Mouse (Mus musculus): ENCODE results near the gene Hoxb4.

Gene Hoxb4

GRCm38 (mm10) chr11:96285771-96286738, 32.0 kb upstream of the Hoxb4 start, which contains the start of gene Hoxb7:
Hoxb7 (plus strand) TSS chr11:96286623.
- no peak for DNase-seq

DNA sequence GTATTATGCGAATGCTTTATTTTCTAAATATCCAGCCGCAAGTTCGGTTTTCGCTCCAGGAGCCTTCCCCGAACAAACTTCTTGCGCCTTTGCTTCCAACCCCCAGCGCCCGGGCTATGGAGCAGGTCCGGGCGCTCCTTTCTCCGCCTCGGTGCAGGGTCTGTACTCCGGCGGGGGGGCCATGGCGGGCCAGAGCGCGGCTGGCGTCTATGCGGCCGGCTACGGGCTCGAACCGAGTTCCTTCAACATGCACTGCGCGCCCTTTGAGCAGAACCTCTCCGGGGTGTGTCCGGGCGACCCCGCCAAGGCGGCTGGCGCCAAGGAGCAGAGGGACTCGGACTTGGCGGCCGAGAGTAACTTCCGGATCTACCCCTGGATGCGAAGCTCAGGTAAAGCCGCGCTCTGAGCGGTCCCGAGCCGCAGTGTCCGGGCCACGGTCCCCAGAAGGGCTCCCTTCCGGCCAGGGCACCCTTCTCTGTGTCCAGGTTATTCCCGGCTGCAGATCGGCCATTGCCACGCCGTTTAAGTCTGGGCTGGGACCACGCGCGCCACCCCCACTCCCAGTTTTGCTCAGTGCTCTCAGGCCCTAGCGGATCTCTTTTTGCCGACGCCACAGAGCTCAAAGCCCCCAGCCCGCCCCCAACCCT, 31.2 kb upstream of the Hoxb4 start:
- DNase-seq: no peak

DNA sequence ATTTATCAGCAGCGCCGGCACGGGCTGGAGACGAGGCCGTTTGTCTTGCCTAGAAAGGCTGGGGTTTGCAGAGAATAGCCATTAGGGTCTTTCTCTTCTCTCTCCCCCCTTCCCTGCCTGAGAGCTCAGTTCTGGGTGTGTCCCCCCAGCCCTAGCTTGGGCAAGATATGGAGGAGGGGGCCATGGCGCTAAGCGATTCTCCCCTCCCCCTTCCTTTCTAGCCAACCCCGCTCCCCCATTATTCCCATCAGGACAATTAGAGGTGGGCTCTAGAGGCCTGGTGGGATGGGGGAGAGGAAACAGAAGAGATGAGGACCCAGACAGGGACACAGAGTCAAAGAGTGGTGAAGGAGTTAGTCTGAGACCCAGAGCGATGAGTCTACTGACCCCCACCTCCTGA, 30.7 kb upstream of the Hoxb4 start:
- no peak for DNase-seq

DNA sequence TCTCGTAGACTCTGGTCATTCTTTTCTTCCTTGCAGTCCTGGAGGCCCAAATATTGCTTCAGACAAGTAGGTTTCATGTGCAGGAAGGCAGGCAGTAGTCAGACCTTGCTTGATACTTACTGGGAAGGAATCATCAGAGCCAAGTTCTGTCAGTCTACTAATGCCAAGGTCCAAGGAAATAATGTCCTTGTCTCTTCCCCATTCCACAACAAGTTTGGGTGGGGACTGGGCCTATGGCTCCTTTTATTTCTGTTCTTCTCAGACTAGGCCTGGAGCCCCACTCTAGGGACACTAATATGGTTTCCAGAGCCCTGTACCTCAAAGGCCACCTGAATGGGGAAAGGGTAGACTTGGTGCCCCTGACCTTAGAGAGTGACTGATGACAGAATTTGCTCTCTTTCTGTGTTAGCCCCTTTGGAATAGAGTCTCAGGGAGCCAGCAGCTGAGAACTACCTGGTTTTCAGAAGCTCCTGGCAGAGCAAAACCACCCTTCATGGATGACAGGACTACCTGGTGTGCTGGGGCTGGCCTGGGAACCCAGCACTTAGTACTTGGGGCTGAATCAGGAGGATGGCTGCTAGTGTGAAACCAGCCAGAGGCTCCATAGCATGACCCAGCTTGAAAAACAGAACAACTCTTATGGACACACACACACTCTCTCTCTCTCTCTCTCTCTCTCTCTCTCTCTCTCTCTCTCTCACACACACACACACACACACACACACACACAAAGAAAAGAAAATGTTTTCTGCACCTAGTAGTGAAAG, 29.4 kb upstream of the Hoxb4 start:
- DNase-seq: no peak

DNA sequence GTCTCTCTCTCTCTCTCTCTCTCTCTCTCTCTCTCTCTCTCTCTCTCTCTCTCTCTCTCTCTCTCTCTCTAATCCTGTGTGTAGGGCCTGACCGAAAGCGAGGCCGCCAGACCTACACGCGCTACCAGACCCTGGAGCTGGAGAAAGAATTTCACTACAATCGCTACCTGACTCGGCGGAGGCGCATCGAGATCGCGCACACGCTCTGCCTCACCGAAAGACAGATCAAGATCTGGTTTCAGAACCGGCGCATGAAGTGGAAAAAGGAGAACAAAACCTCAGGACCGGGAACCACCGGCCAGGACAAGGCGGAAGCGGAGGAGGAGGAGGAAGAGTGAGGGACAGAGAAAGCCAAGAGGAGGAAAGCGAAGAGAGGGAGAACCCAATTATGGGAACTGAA, 28.8 kb upstream of the Hoxb4 start:
- no peak for DNase-seq

- no peak for DNase-seq
Measured at GRCm38 (mm10) chr11:96289837-96290236, 28.2 kb upstream of the Hoxb4 start.

DNA sequence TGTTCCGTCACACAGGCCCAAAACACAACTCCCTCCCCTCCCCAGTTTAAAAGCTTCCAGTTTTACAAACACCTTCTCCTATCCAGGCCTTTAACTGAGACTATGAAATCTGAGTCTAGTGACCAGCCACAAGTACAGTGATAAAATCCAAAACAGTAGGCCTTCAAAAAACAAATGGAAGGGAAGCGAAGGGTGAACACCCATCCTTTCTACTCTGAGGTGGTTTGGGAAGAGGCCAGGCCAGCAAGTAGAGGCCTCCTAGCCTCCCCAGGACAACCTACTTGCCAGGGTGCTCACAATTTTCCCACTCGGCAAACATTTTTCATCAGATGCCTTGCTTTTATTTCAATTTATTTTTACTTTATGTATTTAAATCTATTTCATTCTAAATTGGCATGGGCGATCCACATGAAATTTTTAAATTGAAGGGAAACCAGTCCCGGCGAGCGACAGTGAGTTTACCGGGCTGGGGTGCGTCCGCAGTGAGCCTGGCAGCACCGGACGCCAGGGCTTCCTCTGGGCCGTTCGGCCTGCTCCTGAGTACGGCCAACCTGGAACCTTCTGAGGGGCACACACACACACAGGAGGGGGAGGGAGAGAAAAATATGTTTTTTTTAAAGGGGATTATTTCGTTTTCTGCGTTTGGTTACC, 27.2 kb upstream of the Hoxb4 start:
- no peak for DNase-seq

- DNase-seq: no peak
Measured at GRCm38 (mm10) chr11:96291681-96292564, 26.1 kb upstream of the Hoxb4 start, which contains the start of gene Hoxb6. Hoxb6 (plus strand) TSS chr11:96292476.

DNA sequence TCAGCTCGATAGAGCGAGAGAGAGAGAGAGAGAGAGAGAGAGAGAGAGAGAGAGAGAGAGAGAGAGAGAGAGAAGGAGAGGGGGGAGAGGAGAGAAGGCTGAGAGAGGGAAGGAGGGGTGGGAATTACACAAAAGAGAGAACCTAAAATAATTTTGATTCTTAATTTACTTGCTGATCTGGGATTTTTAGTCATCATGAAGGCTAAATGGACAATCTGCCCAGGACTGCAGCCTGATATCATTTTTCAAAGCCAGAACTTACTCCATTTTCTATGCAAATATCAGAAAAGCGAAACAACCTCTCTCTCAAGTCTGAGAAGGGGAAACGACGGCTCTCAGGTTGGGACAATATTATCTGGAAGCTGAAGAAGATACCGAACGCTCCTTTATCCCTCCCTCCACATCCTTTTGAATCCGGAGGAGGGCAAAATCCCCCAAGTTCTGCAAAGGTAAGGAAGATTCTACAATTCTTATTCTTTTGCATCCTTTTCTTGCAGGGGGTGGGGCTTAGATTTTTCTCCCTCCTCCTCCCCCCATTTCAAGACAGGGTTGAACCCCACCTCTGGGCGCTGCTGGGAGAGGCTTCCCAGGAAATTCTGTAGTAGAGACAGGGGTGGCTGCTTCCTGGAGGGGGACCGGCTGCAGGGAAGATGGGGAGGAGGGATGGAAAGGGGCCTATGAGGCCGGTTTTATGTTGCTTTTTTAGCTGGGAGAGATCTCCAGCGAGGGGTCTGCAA, 25.3 kb upstream of the Hoxb4 start:
- no peak for DNase-seq

DNA sequence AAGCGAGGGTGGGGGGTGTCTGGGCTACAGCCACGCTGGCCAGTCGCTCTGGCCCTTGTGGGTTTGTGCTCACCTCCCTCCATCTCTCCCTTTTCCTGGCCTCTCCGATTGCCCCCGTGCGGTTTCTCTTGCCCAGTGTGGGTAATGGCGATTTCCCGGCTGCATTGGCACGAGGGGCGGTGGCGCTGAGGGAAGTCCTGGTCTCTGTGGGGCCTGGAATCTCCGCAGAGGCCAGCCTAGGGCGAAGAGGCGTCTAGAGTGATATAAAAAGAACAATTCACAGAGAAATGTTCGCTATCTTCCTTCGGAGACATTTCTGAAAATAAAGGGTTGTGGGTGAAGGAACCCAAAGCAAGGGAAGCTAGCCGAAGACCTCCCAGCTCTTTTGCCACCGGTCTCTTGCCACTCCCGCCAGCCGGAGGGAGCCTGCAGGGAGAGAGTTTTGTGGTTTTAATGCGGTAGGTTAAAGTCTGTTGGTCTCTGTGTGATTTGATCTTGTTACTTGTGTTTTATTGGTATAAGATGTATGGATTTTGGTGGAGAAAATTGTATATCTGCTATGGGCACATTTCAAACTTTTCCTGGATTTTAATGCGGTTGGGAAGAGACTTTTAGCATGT, 24.7 kb upstream of the Hoxb4 start:
- DNase-seq: no peak

GRCm38 (mm10) chr11:96294245-96295091, 23.6 kb upstream of the Hoxb4 start:
- peak; percentile 14 for DNase-seq

- no peak for DNase-seq
Measured at GRCm38 (mm10) chr11:96295092-96295835, 22.8 kb upstream of the Hoxb4 start.

DNA sequence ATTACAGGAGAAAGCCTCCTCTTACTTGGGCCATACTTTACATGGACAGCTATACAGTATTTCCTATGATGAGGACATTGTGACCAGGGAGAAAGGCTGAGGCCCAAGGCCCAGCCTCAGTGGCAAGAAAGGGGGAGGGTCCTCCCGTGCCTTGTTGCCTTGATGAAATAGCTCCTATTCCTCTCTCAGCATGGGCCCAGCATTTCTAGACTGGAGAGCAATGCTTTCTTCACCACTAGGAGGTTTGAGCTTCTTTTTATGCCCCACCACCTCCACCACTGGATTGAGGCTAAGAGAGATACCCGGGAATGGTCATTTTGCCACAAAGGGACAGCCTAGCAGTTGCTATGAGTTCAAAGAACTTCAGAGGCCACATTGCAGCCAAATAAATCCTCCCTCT, 21.1 kb upstream of the Hoxb4 start:
- DNase-seq: no peak

GRCm38 (mm10) chr11:96297428-96297827, 20.6 kb upstream of the Hoxb4 start:
- no peak for DNase-seq

- no peak for DNase-seq
Measured at GRCm38 (mm10) chr11:96297968-96298635, 20.0 kb upstream of the Hoxb4 start.

GRCm38 (mm10) chr11:96298895-96299667, 19.0 kb upstream of the Hoxb4 start:
- DNase-seq: no peak

DNA sequence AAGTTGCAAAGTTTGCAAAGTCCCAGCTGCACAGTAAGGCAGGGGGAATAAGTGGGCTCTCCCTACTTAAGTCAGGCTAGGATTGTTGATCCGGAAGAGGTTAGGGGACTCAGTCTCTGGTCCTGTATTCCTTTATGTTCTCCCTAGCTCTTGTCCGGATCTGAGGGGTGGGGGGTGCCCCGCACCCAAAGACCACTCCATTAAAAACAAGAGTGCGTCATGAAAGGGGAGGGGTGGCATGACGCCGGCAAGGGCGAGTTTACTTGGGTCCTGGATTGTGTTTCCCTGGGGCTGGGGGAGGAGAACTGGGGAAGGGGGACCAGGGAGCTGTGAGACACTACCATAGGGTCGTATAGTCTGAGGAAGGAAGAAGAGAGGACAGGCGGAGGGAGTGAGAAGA, 18.3 kb upstream of the Hoxb4 start:
- no peak for DNase-seq
